Mouse (Mus musculus) olfactory bulb, adult 2 months (tissue): Measurements from ENCODE around the gene Rps6kb2.
A peak's percentile ranks its signal among the peaks of the same experiment; 100 is the strongest.

Experiments
- CTCF ChIP-seq: fragments of 200-500 bp; IDR thresholded peaks from 2 replicates; pipeline ENCODE4 v1.5.1; 2012; ENCODE audit warnings: low read depth, mild to moderate bottlenecking, low read length, moderate library complexity; ENCODE audit not compliant: insufficient read depth
- POLR2A ChIP-seq: fragments of 200-500 bp; IDR thresholded peaks from 2 replicates; pipeline ENCODE4 v1.6.1; 2012; ENCODE audit warnings: mild to moderate bottlenecking, low read depth, low read length, moderate library complexity; ENCODE audit not compliant: insufficient read depth

DNA sequence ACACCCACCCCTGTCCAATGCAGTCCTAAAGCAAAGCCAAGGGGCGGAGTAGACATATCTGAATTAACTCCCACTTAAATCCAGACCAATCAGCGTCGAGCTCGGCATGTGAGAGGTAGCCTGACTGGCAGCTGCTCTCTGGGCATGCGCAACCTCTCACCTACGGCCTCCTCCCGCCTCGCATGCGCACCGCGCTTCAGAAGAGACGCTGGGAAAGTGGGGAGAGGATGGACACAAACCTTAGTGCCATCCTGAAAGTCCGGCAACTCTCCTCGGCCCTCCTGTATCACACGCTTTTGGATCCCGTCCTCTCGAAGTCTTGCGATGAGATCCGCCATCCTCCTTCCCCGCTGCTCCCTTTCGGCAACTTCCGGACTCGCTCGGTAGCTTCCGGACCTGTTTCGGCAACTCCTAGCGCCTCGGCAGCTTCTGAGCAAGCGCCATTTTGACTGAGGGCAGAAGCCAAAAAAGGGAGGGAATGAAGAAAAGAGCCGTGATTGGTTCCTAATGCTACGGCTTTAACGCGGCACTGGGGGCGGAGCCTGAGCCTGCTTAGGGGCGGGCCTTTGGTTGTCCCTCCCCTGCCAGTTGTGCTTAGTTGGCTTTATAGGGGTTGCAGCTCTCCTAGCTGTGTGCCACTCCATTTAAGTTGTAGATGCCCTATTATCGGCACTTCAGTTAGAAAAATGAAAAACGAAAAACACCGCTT lies 41.9 kb downstream of the Rps6kb2 start:
- TF ChIP-seq POLR2A (peak; percentile 68; the same call in 1 of the 2 replicates), CTCF (no peak)
